Mouse (Mus musculus) urinary bladder, postnatal 14 days (tissue): ENCODE measurements around the gene Synpo2.

Experiments used
- DNase-seq: peaks from one replicate; pipeline ENCODE4 v3.0.0; 2021; ENCODE audit warnings: low spot score

The Synpo2 gene

DNA sequence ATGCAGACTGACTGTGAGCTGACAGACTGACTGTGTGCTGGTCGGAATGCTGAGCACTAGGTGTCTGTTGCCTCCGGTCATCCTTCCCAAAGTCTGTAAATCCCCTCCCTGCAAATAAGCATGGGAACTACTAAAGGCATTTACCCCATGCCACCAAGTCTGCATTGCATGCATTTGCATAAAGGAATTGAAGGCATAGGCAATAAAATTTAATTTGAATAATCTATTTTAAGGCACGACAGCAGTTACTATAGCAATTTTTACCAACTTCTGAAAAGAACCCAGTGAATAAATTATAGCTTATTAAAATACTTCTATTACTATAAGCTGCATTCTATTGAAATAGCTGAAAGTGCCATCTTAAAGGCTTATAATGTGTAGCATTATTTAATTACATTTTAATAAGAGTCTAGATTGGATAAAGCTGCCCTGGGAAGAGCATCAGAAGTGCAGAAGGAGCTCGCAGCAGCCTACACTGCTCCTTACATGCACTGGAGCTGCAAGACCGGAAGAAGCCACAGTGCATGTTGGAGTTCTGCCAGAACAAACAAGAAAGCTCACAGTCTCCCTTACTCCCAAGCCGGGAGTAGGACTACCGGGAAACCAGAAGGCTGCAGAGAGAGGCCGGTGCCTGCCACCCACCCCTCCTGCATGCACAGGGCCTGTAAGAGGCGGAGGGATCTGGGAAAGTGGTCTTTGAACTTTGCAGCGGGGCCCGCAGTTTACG is 142.9 kb downstream of the Synpo2 start:
- DNase-seq, result peak; percentile 35

DNA sequence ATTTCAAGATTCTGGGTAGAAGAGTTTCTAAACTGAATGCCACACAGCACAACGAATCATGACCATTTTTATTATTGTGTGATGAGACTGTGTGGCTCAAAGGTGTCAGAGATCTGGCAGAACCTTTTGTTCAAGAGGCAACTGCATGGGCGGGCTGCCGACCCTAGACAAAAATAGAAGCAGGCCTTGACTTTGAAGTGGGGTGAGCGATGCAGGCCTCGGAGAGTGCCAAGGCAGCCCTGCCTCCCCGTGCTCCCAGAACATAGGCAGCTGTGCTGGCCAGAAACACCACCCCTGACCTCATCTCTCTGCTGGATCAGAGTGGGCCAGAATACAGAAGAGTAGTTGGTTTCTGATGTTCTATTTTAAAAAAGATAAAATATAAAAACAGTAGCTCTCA is 143.5 kb downstream of the Synpo2 start:
- DNase-seq, result peak; percentile 50

DNA sequence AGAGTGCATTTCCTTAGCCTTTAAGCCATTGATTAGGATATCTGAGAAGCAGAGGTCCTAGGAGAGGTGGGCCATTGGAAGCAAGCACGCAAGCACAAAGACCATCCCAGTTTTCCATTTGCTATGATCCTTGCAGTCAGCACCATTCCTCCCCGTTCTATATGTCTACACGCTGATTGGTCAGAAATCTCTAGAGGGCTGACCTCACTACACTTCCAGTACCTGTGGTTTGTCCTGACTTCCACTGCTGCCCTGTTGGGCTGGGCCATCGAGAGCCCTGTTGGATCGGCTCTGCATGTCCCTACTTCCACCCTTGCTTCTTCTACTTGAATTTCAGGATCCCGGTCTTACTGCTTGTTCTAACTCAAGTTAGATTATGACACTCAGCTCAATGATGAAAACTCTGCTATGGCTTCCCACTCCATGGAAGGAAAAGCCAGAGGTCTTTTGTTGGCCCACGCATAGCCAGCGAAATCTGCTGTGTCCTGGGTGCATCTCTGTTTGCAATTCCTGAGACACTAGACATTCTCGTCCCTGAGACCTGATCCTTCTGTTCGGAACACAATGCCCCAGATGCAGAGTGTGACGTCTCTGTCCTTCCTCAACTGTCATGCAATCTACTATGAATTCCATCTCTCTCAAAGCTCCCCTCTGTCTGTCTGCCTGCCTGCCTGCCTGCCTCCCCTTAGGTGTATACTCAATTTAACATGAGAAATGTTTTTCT is 146.5 kb downstream of the Synpo2 start:
- no peak for DNase-seq

DNA sequence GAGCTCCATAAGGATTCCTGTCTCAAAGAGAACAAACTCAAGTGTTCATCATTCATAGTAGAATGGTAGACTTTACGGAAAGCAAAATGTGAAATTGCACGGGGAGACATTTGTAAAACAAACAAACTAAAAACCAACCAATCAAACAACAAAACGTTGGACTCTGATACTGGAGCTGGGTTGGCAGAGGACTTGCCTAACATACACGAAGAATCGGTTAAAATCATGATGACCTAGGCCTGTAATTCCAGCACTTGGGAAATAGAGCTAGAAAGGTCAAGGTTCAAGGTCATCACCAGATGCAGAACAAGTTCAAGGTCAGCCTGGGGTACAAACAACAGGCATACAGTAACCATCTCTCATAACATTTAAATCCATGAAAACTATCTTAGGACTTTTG is 147.7 kb downstream of the Synpo2 start:
- DNase-seq, result no peak

DNA sequence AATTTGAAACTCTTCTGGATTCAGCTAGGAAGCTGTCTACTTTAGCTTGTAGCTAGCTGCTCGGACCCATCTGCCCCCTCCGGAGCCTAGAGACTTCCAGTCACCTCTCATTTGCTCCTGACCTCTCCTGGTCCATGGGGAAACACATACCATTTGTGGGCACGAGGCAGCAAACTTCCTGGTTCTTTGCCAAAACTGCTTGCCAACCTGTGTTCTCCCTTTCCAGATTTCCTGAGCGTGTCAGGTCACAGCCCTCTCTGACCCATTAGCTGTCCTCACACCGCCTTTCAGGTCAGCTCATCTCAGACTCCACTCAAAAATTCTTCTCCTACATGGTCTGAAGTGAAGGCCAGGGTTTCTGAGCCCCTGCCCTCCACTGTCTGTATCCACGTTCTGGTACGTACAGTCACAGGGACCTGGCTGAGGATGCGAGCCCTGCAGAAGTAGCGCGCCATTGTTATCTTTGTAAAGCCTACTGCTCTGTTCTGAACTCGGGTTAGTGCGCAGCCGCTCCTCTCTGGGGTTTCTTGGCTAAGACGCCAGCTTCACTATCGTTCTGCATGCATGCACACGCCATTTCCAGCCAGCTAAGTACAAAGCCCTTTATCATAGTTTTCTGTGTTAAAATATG is 150.0 kb downstream of the Synpo2 start:
- peak; percentile 27 for DNase-seq

DNA sequence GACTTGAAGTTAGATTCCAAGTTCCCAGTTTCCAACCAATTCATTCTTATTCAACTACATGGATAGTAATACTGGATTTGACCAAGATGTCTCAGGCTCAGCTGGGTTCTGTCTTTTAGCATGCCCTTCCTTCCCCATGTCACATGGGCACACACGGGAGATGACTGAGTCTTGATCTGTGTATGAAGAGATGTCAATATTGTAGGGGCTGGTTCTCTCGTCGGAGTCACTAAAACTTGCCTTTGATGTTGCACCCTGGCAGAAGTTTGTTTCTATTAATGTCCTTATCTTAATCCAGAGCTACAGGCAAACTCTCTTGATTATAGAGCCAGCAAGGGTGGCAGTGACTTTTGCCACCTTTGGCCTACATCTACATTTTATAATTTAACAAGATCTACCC is 154.3 kb downstream of the Synpo2 start:
- DNase-seq, result no peak

DNA sequence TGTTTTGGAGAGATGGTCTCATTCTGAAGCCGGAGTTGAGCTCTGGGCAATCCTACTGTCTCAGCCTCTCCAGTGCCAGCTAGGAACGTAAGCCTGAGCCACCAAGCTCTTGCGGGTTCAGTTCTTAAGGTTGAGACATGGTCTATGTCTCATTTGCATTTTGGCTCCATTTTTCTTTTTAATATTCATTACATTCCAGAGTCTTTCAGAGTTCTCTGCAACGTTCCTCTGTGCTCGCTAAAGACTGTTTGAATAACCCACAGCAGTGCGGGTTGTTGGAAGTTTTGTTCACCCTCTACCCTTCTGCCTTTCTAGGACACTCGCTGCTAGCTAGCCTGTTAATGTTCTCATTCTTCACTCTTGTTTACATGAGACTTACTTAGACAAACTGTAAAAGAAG is 155.0 kb downstream of the Synpo2 start:
- no peak for DNase-seq

DNA sequence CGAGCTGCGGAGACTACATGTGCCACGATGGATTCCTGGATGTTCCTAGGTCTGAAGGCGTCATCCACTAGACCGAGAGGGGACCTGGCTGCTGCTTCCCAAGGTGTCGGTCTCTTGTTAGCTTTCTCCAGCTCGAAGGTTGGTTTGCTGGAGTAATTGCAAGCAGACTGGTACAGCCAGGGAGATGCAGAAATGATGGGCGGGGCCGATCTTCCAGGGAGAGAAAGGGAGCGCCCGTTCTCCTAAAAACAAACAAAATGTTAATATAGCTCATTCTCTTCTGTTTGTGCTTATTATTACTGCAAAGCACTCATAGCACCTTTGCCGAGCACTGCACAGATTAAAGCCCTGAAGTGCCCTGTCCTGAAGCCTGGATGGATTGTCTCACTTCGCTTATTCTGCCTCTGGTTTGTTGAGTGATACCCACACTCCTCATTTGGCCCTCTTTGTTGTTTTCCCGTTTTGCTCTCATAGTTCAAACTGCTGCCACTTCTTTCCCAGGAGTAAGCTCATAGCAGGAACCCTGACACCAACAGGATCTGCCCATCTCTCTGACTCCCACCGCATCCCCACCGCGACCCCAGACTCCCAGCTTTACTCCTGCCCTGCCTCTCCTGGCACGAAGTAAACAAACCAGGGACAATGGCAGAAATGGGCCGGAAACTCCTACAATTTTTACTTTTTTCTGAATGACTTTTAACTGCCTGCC is 155.8 kb downstream of the Synpo2 start:
- DNase-seq, result no peak

DNA sequence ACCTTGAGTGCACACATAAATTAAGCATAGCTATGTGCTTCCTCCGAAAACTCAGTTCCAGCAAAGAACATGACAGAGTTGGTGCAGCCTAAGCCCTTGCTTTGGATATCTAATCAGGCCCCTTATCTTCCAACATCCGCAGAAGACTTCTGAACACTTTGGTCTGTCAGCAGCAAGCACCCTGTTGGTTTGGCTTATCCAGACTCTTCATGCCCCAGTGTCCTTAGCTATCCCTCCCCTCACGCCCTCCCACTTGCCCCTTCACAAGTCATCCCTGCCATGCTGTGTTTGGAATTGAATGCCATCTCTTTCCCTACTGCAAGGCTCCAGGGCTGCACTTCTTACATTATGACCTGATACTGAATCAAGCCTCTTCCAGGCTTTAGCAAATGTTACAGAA is 160.2 kb downstream of the Synpo2 start:
- no peak for DNase-seq

DNA sequence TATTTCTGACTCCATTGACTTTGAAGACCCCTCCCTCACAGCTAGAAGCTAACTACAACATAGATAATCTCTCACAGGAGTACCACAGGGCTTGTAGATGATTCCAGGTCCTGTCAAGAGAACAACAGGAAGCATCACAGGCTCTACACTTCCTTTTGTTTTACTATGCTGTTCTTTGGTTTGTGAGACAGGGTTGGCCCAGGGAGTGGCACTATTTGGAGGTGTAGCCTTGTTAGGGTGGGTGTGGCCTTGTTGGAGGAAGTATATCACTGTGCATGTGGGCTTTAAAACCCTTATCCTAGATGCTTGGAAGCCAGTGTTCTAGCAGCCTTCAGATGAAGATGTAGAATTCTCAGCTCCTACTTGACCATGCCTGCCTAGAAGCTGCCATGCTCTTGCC is 160.9 kb downstream of the Synpo2 start:
- DNase-seq, result no peak

DNA sequence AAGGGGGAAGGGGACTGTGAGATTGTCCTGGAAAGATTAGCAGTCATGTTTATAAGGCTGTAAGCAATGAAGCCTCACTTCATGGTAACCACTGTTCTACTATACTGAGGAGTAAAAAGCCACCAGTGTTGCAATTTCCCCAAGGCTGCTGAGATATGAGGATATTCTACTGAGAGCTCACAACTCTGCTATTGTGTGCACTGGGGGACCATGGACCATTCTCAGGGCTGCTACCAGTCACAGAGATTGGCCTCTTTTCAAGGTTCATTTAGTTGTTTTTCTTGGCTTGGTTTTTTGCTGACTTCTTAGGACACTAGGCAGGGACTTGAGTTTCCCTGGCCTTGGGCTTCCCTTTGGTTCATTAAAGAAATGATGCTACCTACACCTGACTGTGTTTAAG is 162.6 kb downstream of the Synpo2 start:
- no peak for DNase-seq

DNA sequence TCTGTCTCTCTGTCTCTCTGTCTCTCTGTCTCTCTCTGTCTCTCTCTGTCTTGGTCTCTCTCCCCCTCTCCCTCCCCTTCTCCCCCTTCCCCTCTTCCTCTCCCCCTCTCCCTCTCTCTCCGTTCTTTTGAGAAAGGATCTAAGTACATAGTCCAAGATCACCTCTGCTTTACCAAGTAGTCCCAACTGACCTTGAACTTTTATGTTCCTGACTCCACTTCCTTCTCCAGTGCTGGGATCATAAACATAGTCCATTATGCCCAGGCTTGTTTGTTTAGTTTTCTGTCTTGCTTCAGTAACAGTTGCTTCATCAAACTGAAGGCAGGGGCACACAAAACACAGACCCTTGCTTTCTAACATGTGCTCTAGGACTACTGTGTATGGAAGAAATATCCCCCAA is 163.5 kb downstream of the Synpo2 start:
- DNase-seq, result no peak

DNA sequence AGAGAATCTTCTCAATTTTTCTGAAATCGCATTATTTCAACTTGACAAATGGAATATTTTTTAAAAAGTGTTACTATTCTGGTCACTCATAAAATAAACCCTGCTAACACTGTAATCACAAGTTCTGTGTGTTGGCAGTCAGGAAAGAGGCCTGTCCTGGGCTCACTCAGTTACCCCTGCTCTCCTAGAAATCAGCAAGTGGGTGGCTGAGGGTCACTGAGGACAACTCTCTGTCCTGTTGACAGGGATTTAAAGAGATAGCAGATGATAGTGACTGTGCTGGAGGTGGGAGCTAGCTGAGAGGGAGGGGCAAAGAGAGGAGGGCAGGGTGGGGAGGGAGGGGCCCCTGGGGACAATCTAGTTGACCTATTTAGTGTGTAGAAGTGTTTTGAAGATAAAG is 165.0 kb downstream of the Synpo2 start:
- DNase-seq, result no peak

DNA sequence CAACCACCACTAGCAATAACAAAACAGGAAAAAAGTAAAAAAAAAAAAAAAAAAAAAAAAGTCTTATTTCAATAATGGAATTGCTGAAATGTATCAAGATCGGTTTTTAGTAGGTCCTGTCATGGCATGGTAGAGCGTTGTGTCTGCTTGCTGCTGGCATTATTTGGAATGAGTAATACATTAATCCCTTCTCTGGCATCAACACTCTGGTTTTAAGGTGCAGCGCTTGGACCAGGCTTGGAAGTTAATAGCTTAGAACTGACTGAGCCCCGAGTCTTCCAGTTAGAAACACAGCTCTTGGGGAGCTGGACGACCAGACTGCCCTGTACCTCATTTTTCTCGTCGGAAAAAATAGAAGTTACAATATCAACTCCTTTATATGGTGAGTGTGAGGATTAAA is 169.1 kb downstream of the Synpo2 start:
- DNase-seq, result no peak

DNA sequence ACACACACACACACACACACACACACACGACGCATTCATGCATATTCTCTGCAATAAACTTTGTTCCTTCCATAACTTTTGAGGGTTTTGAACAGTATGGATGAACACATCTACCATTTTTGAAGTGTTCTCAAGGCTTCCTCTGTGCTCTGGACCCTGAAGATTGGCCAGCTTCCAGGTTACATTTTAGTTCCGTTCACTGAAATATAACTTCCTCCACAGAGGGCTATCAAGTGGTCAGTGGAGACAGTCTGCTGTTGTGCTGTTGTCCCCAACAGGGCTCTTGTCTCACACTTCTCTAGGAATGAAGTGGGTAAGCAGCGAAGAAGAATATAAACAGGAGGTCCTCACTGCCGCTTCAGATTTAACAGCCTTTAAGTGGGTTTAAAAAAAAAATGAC is 170.5 kb downstream of the Synpo2 start:
- no peak for DNase-seq

DNA sequence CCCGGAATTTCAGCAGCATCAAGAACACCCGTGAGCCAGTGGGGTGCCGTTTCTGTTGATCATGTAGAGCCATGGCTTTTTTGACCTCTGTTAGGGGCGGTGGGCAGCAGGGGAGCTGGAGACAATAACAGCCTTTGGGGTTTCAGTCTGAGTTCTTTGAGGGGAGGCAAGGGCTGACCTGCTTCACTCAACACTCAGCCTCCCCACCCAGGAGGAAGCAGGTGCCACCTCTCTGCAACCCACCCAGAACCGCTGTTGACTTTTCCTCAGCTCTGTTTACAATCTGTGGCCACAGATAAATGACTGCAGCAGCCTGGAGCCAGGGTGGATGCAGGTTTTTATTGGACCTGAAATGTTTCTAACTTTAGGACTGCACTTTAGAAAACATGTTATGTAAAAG is 171.8 kb downstream of the Synpo2 start:
- DNase-seq, result peak; percentile 20

DNA sequence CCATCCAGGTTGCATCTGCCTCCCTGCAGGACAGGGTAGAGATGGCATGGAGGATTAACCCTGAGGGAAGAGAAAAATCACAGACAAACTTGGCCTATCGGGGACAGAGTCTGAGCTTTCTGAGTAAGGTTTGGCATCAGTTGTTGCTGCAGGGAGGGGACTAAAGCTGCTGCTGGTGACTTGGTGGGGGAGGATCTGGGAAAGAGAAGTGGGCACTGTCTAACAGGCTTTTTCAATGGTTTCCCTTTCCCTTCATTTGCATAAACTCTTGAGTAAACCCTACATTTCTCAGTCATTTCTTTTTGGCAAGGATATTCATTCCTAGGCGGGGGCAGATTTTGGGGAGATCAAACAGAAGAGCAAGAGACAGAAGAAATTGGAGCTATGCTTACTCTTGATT is 174.0 kb downstream of the Synpo2 start:
- DNase-seq, result no peak

DNA sequence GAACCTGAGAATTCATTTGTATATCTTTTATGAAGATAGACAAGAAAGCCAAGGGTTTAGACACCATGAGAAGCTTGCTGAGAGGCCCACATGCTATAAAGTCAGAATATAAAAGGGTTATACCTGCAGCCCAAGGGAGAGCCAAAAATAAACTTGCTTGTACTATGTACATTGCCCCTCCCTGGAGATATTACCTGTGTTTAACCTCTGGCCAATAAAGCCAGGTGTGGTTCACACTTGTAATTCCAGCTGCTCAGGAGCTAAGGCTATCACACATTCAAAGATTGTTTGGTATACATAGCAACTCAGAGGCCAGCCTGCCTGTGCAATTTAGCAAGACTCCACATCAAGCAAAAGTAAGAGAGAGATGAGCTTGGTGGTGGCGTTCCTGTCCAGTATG is 177.1 kb downstream of the Synpo2 start:
- no peak for DNase-seq

DNA sequence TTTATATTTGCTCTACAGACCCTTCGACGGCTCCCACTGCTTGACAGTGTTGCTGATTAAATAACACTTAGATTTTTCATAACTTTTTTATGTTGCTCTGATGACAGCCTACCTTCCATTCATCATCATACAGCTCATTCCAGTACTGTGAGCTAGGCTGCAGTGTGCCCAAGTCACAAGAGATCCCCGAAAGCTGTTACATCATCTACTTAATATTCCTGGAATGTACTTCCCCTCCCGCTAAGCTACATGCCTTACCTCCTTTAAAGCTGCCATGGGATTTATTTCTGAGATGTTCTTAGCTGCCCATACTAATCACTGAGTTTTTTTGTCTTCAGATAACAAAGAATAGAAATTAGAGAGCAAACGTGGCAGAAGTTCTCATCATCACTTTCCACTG is 181.8 kb downstream of the Synpo2 start:
- DNase-seq, result no peak

DNA sequence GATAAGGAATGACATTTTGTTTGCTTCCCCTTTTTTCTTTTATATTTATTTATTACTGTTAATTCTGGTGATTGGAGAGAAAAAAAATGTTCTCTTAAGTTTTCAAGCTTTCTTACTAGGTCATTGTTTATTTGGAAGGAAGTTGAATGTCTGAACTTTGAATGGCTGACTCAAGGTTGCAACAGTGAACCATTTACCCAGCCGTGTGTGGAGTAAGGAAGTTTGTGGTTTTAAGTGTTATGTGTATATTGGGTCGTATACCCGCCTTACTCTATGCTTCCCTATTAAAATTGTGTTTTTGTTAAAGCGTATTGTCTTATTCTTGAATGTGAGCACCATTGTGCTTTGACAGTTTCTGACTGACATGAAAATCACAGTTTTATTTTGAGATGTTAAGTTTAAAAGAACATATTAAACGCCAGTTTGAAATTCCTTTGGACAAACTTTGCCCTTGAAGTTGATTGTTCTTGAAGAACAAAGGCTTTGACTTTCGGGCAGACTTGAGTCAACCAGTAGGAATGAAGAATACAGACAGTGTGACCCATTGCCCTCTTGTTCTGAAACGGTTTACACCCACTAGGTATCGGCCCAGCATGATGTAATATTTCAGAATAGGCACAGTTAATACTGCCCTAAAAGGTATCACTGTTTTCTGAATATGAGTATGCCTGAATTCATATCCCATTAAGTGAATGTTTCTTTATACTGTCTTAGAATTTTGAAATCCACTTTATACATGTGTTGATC is 182.6 kb downstream of the Synpo2 start:
- DNase-seq, result no peak

DNA sequence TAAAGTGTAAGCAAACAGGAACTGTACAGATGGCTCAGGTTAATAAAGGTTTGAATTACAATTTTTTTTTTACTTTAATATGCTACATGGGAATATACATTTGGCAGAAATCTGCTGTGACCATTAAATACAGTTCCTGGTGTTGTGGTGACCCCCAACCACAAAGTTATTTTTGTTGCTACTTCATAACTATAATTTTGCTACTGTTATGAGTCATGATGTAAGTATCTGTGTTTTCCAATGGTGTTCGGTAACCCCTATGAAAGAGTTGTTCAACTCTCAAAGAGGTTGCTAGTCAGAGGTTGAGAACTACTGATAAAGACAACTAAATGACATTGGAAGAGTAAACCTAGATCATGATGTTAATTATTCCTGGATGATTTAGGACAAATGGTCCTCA is 193.6 kb downstream of the Synpo2 start:
- DNase-seq, result no peak

DNA sequence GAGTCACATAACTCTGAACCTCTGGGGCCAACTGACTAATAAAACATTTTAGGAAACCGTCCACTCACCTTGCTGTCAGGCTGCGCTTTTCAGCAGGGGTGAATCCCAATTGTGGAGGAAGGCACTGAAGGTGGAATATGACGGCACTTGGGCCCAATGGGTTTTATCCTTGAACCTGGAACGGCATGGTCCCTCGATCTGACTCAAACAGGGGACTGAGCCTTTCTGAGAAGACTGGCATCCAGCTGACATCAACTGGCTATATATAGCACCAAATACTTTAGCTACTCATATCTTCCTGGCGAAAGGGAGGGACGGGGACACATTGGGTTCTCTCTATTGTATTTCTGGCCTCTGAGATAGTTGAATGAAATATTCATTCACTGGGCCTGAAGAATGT is 201.2 kb downstream of the Synpo2 start, which contains the start of gene Myoz2:
Gene Myoz2, minus strand, starts transcription at position 264 of the 400 bp plus-strand sequence.
- DNase-seq, result no peak
